ENCODE assay signal across 8 mouse cellular contexts in genomic region chr10:63022541-63023120, GRCm38 (mm10). TPM values are rescaled to one million over a fixed set of nuclear protein-coding genes. Genes with fewer than 3 reads are reported as not detected.
A peak's percentile ranks its signal among the peaks of the same experiment; 100 is the strongest.
DNase-seq lines count a peak whose midpoint lies in the region; ATAC-seq and TF ChIP-seq lines count a peak whose summit lies in the region.

No protein-coding gene starts in this region.

- peak overlapping the region; percentile 64 for H3K4me3 ChIP-seq in spleen, adult 2 months (ENCODE audit: extremely low read depth, insufficient read depth, insufficient read length)
- H3K4me3 ChIP-seq in limb, embryonic 10.5 days = peak overlapping the region; percentile 97
- peak overlapping the region; percentile 95 for H3K4me3 ChIP-seq in neural tube, embryonic 14.5 days (ENCODE audit: low read depth, low read length)

- peaks cover 11% of the 10 kb centered on the region for H3K4me1 ChIP-seq in spleen, adult 2 months (ENCODE audit: control insufficient read depth, insufficient read depth, insufficient read length)
- H3K4me1 ChIP-seq in limb, embryonic 10.5 days = peaks cover 51% of the 10 kb centered on the region
- H3K4me1 ChIP-seq in neural tube, embryonic 14.5 days (ENCODE audit: control insufficient read depth, insufficient read depth, low read length) = peaks cover 46% of the 10 kb centered on the region

- ATAC-seq in CD4-positive, CD25-positive, alpha-beta regulatory T cell, adult 4 months = no peak
- ATAC-seq in neural tube, embryonic 14.5 days (ENCODE audit: low read depth) = no peak

- peak overlapping the region; percentile 92 for H3K27ac ChIP-seq in spleen, adult 2 months (ENCODE audit: insufficient read depth, low read length)
- H3K27ac ChIP-seq in limb, embryonic 10.5 days = peak overlapping the region; percentile 100
- peak overlapping the region; percentile 100 for H3K27ac ChIP-seq in neural tube, embryonic 14.5 days (ENCODE audit: low read depth, low read length)

- no peaks in the 10 kb centered on the region for H3K9me3 ChIP-seq in limb, embryonic 10.5 days (replicated peaks)
- no peaks in the 10 kb centered on the region for H3K9me3 ChIP-seq in neural tube, embryonic 14.5 days (ENCODE audit: control insufficient read depth, low read length)

- under 1% methylated on average over 27 of the region's 27 CpGs for WGBS in spleen, adult 2 months
- under 1% methylated on average over 27 of the region's 27 CpGs for WGBS in limb, embryonic 10.5 days
- under 1% methylated on average over 27 of the region's 27 CpGs for WGBS in neural tube, embryonic 14.5 days

- peak overlapping the region; percentile 100 for H3K9ac ChIP-seq in neural tube, embryonic 14.5 days (replicated peaks; ENCODE audit: low read depth, low read length)

- H3K4me2 ChIP-seq in neural tube, embryonic 14.5 days (ENCODE audit: low read depth, low read length) = peak overlapping the region; percentile 74

- 0 out of 2 replicates have a peak, but pooled peaks cover 2% of the 10 kb centered on the region for H3K36me3 ChIP-seq in spleen, adult 2 months (ENCODE audit: control insufficient read depth, insufficient read depth, low read length)
- peaks cover 14% of the 10 kb centered on the region for H3K36me3 ChIP-seq in limb, embryonic 10.5 days
- H3K36me3 ChIP-seq in neural tube, embryonic 14.5 days (ENCODE audit: control insufficient read depth, insufficient read depth, low read length) = no peaks in the 10 kb centered on the region

- H3K27me3 ChIP-seq in spleen, adult 2 months (ENCODE audit: control insufficient read depth, insufficient read depth, low read length) = no peaks in the 10 kb centered on the region
- no peaks in the 10 kb centered on the region for H3K27me3 ChIP-seq in limb, embryonic 10.5 days (ENCODE audit: low read depth, poor library complexity, severe bottlenecking)
- no peaks in the 10 kb centered on the region for H3K27me3 ChIP-seq in neural tube, embryonic 14.5 days (ENCODE audit: control insufficient read depth, insufficient read depth, low read length)

- no peak for TF ChIP-seq CTCF in spleen, adult 2 months (IDR thresholded peaks at IDR 0.05; ENCODE audit: extremely low read depth, insufficient read depth, insufficient read length, insufficient replicate concordance)

- TF ChIP-seq POLR2A in spleen, adult 2 months (IDR thresholded peaks at IDR 0.05; ENCODE audit: low read depth, low read length) = no peak

- DNase-seq in CD4-positive, CD25-positive, alpha-beta regulatory T cell, adult 2 months (ENCODE audit: low read depth, low spot score) = peak; percentile 35
- DNase-seq in spleen, adult 2 months (ENCODE audit: low read depth in 1 of 2, low spot score in 2 of 2) = no peak
- DNase-seq in spleen, postnatal 10 days (ENCODE audit: low spot score in 2 of 2) = no peak
- no peak for DNase-seq in limb, embryonic 10.5 days (ENCODE audit: low spot score)
- no peak for DNase-seq in urinary bladder, adult 2 months (ENCODE audit: low spot score)
- DNase-seq in urinary bladder, postnatal 10 days (ENCODE audit: low spot score) = no peak

RNA-seq across cellular contexts. Expression of gene Hnrnph3, which starts 1.4 kb away (rescaled TPM):
- 100 to 1,000 TPM; 101 to 116 TPM for polyA plus RNA-seq in CD4-positive, CD25-positive, alpha-beta regulatory T cell, adult 4 months (2017; shearing (Covaris generic))
- polyA plus RNA-seq in spleen, adult 2 months (2012; rRNA removed) = 9.0 and 11.2 TPM in 2 replicates
- polyA plus RNA-seq in limb, embryonic 10.5 days (2016; fragmentation: Nextera tagmentation; extraction: Ambion mirVana) = 162 and 170 TPM in 2 replicates
- 95.6 and 112 TPM in 2 replicates for polyA plus RNA-seq in neural tube, embryonic 14.5 days (2014; fragmentation: Nextera tagmentation; extraction: Ambion mirVana)
- polyA plus RNA-seq in urinary bladder, adult 2 months (2012; rRNA removed) = 55.0 and 73.1 TPM in 2 replicates

RNA-seq across cellular contexts. Expression of gene Pbld2, which starts 1.5 kb away (rescaled TPM):
- under 1 TPM; 0.46 to 0.95 TPM for polyA plus RNA-seq in CD4-positive, CD25-positive, alpha-beta regulatory T cell, adult 4 months (2017; shearing (Covaris generic))
- 0.55 and 0.74 TPM in 2 replicates for polyA plus RNA-seq in spleen, adult 2 months (2012; rRNA removed)
- 0.94 and 1.1 TPM in 2 replicates for polyA plus RNA-seq in limb, embryonic 10.5 days (2016; fragmentation: Nextera tagmentation; extraction: Ambion mirVana)
- polyA plus RNA-seq in neural tube, embryonic 14.5 days (2014; fragmentation: Nextera tagmentation; extraction: Ambion mirVana) = 0.70 and 0.73 TPM in 2 replicates
- 3.6 and 4.7 TPM in 2 replicates for polyA plus RNA-seq in urinary bladder, adult 2 months (2012; rRNA removed)

RNA-seq across cellular contexts. Expression of gene Pbld1, which starts 37.3 kb away (rescaled TPM):
- polyA plus RNA-seq in CD4-positive, CD25-positive, alpha-beta regulatory T cell, adult 4 months (2017; shearing (Covaris generic)) = under 1 TPM in 1 of 2 experiments, not detected in 1; 0.13 TPM
- 0.58 and 1.3 TPM in 2 replicates for polyA plus RNA-seq in spleen, adult 2 months (2012; rRNA removed)
- 1.9 and 2.4 TPM in 2 replicates for polyA plus RNA-seq in limb, embryonic 10.5 days (2016; fragmentation: Nextera tagmentation; extraction: Ambion mirVana)
- polyA plus RNA-seq in neural tube, embryonic 14.5 days (2014; fragmentation: Nextera tagmentation; extraction: Ambion mirVana) = 0.46 and 0.83 TPM in 2 replicates
- 4.4 and 4.6 TPM in 2 replicates for polyA plus RNA-seq in urinary bladder, adult 2 months (2012; rRNA removed)

RNA-seq across cellular contexts. Expression of gene Rufy2, which starts 42.6 kb away (rescaled TPM):
- polyA plus RNA-seq in CD4-positive, CD25-positive, alpha-beta regulatory T cell, adult 4 months (2017; shearing (Covaris generic)) = 10 to 100 TPM; 41.0 to 52.8 TPM
- 2.6 and 3.0 TPM in 2 replicates for polyA plus RNA-seq in spleen, adult 2 months (2012; rRNA removed)
- 20.5 and 23.9 TPM in 2 replicates for polyA plus RNA-seq in limb, embryonic 10.5 days (2016; fragmentation: Nextera tagmentation; extraction: Ambion mirVana)
- polyA plus RNA-seq in neural tube, embryonic 14.5 days (2014; fragmentation: Nextera tagmentation; extraction: Ambion mirVana) = 63.2 and 73.0 TPM in 2 replicates
- 10.9 and 12.9 TPM in 2 replicates for polyA plus RNA-seq in urinary bladder, adult 2 months (2012; rRNA removed)
